In the genomic region with DNA sequence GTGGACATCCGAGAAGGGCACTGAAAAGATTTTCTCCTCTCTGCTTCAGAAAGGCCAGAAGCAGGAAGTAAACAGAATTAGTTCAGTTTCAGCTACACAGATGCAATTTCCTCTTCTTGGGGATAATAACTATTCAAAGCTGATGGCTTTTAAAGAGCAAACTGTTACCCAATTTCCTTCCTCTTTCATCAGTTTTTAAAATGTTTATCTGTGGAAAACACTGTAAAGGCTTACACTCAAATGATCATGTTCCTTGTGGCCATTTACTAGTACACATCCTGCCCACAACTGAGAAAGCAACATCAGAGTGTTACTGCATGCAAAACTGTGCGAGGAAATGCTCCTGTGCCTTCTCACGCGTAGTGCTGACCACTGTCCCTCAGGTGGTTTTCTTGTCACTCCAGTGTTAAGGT, we compare ENCODE assay signal across 14 mouse cellular contexts.
DNase-seq lines count a peak whose midpoint lies in the region; ATAC-seq and TF ChIP-seq lines count a peak whose summit lies in the region.
"Had no signal": no experiment of that assay in that cellular context is flagged by ENCODE, and none has a peak within 500 bp of the region (broad histone marks: within the 10 kb centered on the region; RNA-seq: fewer than 3 reads in every experiment).

No protein-coding gene starts in this region.

- no peaks in the 10 kb centered on the region for H3K27me3 ChIP-seq in intestine, postnatal 0 days (replicated peaks; ENCODE audit: control insufficient read depth, insufficient read depth, low read length)
- H3K27me3 ChIP-seq in intestine, embryonic 16.5 days (replicated peaks; ENCODE audit: control insufficient read depth, insufficient read depth, low read length), result no peaks in the 10 kb centered on the region
- H3K27me3 ChIP-seq: forebrain, embryonic 13.5 days; intestine, embryonic 15.5 days; lung, embryonic 15.5 days; neural tube, embryonic 12.5 days had no signal

- DNase-seq in A20 (ENCODE audit: low read depth, low spot score), result peak; percentile 76
- DNase-seq in lung, postnatal 36 days, result peak; percentile 26
- DNase-seq in urinary bladder, postnatal 36 days (ENCODE audit: low spot score in 2 of 2), result no peak
- DNase-seq in frontal cortex, postnatal 25 days (ENCODE audit: low spot score in 2 of 2), result no peak
- DNase-seq in MN1 (ENCODE audit: low spot score), result no peak
- DNase-seq: adrenal gland, adult 2 months; cerebellum, adult 2 months had no signal

- H3K27ac ChIP-seq in intestine, postnatal 0 days (ENCODE audit: low read depth, low read length), result no peak overlapping the region
- no peak overlapping the region for H3K27ac ChIP-seq in intestine, embryonic 16.5 days (ENCODE audit: low read length)
- H3K27ac ChIP-seq: forebrain, embryonic 13.5 days; intestine, embryonic 15.5 days; lung, embryonic 15.5 days; neural tube, embryonic 12.5 days had no signal

- H3K9me3 ChIP-seq in intestine, postnatal 0 days (ENCODE audit: control insufficient read depth), result no peaks in the 10 kb centered on the region
- no peaks in the 10 kb centered on the region for H3K9me3 ChIP-seq in intestine, embryonic 16.5 days (ENCODE audit: control insufficient read depth, low read length)
- H3K9me3 ChIP-seq: forebrain, embryonic 13.5 days; intestine, embryonic 15.5 days; lung, embryonic 15.5 days; neural tube, embryonic 12.5 days had no signal

- no peaks in the 10 kb centered on the region for H3K4me1 ChIP-seq in intestine, postnatal 0 days (replicated peaks; ENCODE audit: control insufficient read depth, insufficient read depth, low read length)
- H3K4me1 ChIP-seq in intestine, embryonic 16.5 days (ENCODE audit: control insufficient read depth, insufficient read depth, low read length), result no peaks in the 10 kb centered on the region
- H3K4me1 ChIP-seq: intestine, embryonic 15.5 days; lung, embryonic 15.5 days; neural tube, embryonic 12.5 days had no signal

- WGBS in intestine, postnatal 0 days, result 78% methylated on average over 4 of the region's 4 CpGs
- WGBS in intestine, embryonic 16.5 days, result 73% methylated on average over 4 of the region's 4 CpGs

- H3K4me2 ChIP-seq in intestine, postnatal 0 days (replicated peaks; ENCODE audit: low read depth), result no peak overlapping the region
- H3K4me2 ChIP-seq in intestine, embryonic 16.5 days (ENCODE audit: low read depth, low read length), result no peak overlapping the region
- H3K4me2 ChIP-seq: forebrain, embryonic 13.5 days; intestine, embryonic 15.5 days; lung, embryonic 15.5 days; neural tube, embryonic 12.5 days had no signal

- 0 out of 2 replicates have a peak, but pooled peaks have one; percentile 2 for TF ChIP-seq CTCF in intestine, postnatal 0 days (IDR thresholded peaks at IDR 0.05; ENCODE audit: low read depth)

- H3K9ac ChIP-seq in intestine, postnatal 0 days (ENCODE audit: low read depth, low read length), result no peak overlapping the region
- no peak overlapping the region for H3K9ac ChIP-seq in intestine, embryonic 16.5 days (ENCODE audit: low read depth, low read length)
- H3K9ac ChIP-seq: forebrain, embryonic 13.5 days; intestine, embryonic 15.5 days; lung, embryonic 15.5 days; neural tube, embryonic 12.5 days had no signal

- ATAC-seq in intestine, postnatal 0 days, result no peak
- ATAC-seq in intestine, embryonic 16.5 days, result no peak
- ATAC-seq in activated CD4-positive, CD25-positive, alpha-beta regulatory T cell, adult 4 months, result peak; percentile 57
- ATAC-seq: forebrain, embryonic 13.5 days; intestine, embryonic 15.5 days had no signal

- H3K4me3 ChIP-seq in intestine, postnatal 0 days (ENCODE audit: low read depth, low read length), result no peak overlapping the region
- no peak overlapping the region for H3K4me3 ChIP-seq in intestine, embryonic 16.5 days (ENCODE audit: low read length)
- H3K4me3 ChIP-seq: forebrain, embryonic 13.5 days; intestine, embryonic 15.5 days; lung, embryonic 15.5 days; neural tube, embryonic 12.5 days had no signal

- no peaks in the 10 kb centered on the region for H3K36me3 ChIP-seq in intestine, postnatal 0 days (ENCODE audit: control insufficient read depth, insufficient read depth)
- no peaks in the 10 kb centered on the region for H3K36me3 ChIP-seq in intestine, embryonic 16.5 days (ENCODE audit: control insufficient read depth, insufficient read depth, low read length)
- H3K36me3 ChIP-seq: intestine, embryonic 15.5 days; lung, embryonic 15.5 days; neural tube, embryonic 12.5 days had no signal

Comparison
In these comparisons a context has a peak if more than half of its experiments do, and no peak if none do; other contexts are left out.
1. DNase-seq: peak in A20 (single experiment) and lung, postnatal 36 days (single experiment); none in urinary bladder, postnatal 36 days (0 of 2), frontal cortex, postnatal 25 days (0 of 2) and MN1 (single experiment).